Mouse (Mus musculus) A20 (cell line): ENCODE results near the gene Hpd.

Source experiments
- DNase-seq: peaks from one replicate; pipeline ENCODE4 v3.0.0-alpha.2; 2011; ENCODE audit warnings: low read depth, low spot score

The Hpd gene

GRCm38 (mm10) chr5:123135471-123136360 lies 46.8 kb downstream of the Hpd start:
- no peak for DNase-seq

DNA sequence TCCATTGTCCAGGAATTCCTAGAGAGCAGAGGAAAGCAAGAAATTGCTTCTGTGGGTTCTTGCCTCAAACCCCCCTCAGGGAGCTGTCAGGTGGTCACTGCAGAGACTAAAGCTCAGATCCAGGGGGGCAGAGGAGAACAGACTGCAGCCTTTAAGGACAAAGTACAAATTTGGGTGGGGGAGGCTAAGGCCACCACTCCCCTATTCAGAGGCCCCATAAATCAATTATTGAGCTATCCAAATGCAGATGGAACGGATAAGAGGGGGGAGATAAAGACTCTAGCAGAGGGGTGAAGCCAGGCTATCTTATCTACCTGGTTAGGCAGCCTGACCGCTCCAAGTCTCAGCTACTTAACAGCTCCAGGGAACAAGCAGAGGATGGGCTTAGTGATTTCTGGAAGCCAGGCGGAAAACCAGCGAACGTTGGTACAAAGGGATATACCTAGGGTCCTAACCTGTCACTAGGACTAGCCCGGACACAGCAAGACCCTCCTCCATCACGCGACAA lies 47.6 kb downstream of the Hpd start:
- no peak for DNase-seq

DNA sequence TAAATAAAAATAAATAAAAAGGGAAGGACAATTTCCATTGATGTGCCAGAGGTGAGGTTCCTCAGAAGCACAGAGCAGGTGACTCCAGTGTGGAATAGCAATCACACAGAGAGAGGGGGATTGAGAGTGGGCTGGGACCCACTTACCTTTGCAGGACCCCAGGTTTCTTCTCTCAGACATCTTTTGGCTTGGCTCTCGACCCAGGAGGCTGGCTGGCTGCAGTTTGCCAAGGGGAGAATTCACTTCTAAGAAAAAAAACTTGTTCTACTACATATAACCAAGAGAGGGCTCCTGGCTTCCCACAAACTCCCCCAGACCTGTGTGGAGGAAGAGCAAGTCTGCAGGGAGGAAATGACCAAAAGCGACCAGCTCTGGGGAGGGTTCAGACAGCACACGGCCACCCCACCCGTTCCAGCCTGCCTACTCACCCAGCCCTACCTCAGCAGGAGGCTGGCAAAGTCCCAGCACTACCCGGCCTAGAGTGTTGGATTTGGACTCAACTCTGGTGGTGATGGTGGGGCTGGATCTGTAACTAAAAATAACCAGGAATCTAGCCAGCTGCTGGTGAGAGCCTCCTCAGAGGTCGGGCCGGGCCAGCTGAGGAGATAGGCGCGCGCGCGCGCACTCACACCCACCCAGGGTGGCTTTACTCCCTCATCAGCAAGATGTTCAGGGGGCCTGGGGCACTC lies 48.2 kb downstream of the Hpd start:
- DNase-seq, result no peak

DNA sequence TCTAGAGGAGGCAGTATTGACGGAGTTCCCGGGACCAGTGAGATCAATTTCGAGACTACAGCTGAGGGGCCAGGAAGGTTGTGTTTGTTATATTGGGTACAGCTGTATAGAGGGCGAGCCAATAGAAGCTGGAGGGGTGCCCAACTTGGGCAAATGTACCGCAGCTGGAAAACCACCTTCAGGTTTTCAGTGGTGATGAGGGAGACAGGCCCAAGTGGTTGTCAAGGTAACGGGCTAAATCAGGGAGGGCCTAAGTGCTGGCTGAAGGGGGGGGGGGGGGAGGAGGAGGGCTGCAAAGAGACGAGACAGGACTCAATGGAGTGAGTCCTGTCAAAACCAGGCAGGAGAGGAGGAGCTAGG lies 48.8 kb downstream of the Hpd start:
- DNase-seq, result no peak

GRCm38 (mm10) chr5:123133083-123133783 lies 49.3 kb downstream of the Hpd start:
- peak; percentile 85 for DNase-seq

GRCm38 (mm10) chr5:123132308-123133071 lies 50.0 kb downstream of the Hpd start, which contains the start of gene Rhof:
TSS of gene Rhof (minus strand) at chr5:123132692.
- DNase-seq, result peak; percentile 97

DNA sequence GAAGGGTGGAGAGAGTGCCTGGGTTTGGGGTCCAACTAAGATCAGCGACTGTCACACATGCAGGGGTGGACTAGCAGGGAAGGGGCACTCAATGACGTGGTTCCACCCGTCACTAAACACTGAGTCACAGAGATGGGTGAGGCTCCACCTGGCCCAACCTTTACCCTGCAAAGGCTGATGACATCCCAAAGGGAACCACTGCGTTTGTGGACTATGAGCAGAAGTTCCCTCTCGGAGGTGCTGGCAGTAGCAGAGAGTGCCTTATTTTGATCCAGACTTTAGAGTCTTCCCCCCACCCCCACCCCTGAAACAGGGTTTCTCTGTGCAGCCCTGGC lies 51.7 kb downstream of the Hpd start:
- no peak for DNase-seq

- no peak for DNase-seq
Observed at GRCm38 (mm10) chr5:123130030-123130813, 52.3 kb downstream of the Hpd start.

DNA sequence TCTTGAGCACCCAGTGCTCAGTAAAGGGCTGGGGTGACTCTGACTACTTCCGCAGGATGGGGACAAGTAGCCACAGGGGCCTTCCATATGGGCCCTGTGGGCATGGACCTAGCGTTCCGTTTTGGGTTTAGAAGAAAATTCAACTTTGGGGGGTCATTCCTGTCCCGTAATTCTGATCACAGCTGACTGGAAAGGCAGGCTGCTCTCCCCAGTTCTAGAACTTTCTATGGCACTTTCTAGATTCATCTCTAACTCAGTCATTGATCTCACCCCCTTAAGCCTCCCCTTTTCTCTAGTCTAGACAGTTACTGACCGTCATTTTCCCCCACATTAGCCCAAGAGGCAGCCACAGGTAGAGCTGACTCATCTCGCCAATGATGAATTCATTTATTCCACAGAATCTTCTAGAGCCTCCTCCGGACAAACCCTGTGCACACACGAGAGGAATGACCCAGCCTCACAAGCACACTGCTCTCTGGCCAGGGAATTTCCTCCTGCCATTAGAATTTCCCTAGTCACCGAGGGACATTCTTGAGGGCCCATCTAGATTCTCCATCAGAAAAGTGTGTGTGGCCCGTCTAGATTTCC lies 53.3 kb downstream of the Hpd start:
- DNase-seq, result no peak

DNA sequence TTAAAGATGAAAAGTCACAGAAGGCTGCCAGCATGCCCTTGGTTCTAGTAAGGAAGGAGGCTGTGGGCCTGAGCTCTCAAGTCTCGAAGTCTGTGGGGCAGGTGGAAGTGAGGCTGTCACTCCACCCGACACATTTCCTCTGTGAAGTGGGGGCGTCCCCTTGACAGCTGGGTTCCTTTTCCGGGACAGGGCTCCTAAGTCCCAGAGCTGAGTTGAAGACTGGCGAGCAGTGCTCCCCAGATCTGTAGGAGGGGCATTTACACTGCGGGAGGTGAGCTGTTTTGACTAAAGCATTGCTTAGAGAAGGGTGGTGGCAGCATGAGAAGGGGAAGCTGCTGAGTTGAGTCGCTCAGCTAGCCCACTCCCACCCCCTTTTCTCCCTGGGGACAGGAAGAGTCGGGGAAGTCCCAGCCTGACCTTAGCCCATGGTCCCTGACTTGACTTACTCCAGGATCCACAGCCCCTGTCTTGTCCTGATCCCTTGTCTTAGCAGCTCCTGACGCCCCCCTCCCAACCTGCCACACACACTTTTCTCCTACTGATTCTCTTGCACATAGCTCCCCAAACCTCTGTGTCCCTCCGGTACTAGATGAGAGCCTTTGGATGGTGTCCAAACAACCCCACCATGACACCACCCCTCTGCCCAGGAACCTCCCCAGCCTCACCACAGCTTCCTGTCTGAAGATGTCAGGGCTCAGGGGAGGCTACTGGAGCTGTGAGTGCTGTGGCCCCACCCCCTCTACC lies 53.9 kb downstream of the Hpd start:
- peak; percentile 94 for DNase-seq

- peak; percentile 41 for DNase-seq
Observed at GRCm38 (mm10) chr5:123127031-123127430, 55.5 kb downstream of the Hpd start.

DNA sequence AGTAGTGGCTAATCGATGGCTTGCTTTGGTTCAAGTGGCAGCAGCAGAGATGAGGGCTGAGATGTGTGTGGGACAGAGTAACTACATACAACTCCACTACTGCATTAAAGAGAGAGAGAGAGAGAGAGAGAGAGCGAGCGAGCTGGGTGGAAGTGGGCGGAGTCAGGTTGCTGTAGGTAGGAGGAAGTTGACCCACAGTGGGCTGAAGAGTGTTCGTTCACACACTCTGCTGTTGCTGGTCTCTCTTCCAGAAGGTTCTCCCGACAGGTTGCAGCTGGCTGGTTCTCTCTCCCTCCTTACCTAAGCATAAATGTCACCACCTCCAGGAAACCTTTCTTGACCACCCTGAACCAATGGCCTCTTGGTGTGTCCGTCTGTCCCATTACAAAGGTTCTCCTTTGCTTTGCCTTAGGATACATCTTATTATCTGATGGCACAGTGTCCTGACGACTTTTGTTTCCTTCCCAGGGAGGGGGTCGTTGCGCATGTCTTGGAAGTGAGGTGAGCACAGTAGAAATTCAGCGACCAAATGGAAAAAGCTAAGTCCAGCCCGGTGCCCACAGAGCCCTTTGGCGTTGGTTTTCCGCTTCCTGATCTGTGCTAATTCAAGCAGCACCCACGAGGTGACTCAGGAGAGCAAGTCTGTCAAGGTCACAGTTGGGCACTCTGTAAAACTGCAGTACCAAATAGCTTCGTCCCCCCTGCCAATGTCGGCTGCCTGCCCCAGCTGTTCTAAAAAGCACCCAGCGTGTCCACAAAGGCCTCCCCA lies 56.7 kb downstream of the Hpd start:
- peak; percentile 86 for DNase-seq

- DNase-seq, result peak; percentile 79
Observed at GRCm38 (mm10) chr5:123125105-123125504, 57.4 kb downstream of the Hpd start.

DNA sequence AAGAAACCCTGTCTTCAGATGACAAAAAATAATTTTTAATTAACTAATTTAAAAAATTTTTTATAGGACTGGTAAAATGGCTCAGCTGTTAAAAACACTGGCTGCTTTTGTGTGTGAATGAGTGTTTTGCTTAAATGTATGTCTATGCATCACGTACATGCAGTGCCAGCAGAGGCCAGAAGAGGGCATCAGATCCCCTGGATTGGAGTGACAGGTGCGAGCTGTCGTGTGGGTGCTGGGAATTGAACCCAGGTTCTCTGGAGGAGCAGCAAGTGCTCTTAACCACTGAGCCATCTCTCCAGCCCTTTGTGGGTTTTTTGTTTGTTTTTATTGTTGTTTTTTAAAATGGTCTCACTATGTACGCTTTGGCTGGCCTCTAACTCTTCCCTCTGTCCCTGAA lies 60.3 kb downstream of the Hpd start:
- peak; percentile 60 for DNase-seq
